Mouse (Mus musculus) forebrain, embryonic 15.5 days (tissue): ENCODE results near the gene Krtap31-2. TPM values are rescaled to one million over a fixed set of nuclear protein-coding genes. Genes with fewer than 3 reads are reported as not detected.

Source experiments
- ATAC-seq: fragments of 200-750 bp; cut with Nextera tagmentation; replicated peaks from 2 replicates; pipeline ENCODE4 v1.8.0; 2017; ENCODE audit warnings: mild to moderate bottlenecking, moderate TSS enrichment, moderate library complexity
- H3K27ac ChIP-seq: fragments of 300-500 bp; sonication (generic); replicated peaks from 2 replicates; pipeline ENCODE4 v1.5.1; 2015; ENCODE audit warnings: mild to moderate bottlenecking, inconsistent platforms
- H3K27me3 ChIP-seq: fragments of 300-500 bp; sonication (generic); 2 replicates; pipeline ENCODE4 v1.6.1; 2015; ENCODE audit warnings: inconsistent platforms
- H3K36me3 ChIP-seq: fragments of 300-500 bp; sonication (generic); 2 replicates; pipeline ENCODE4 v1.6.1; 2015; ENCODE audit warnings: mild to moderate bottlenecking, inconsistent platforms
- H3K4me1 ChIP-seq: fragments of 300-500 bp; sonication (generic); 2 replicates; pipeline ENCODE4 v1.6.1; 2015; ENCODE audit warnings: inconsistent platforms
- H3K4me2 ChIP-seq: fragments of 300-500 bp; sonication (generic); replicated peaks from 2 replicates; pipeline ENCODE4 v1.6.1; 2015; ENCODE audit warnings: mild to moderate bottlenecking, inconsistent platforms
- H3K4me3 ChIP-seq: fragments of 300-500 bp; sonication (generic); 2 replicates; pipeline ENCODE4 v1.5.1; 2015; ENCODE audit warnings: mild to moderate bottlenecking, inconsistent platforms
- H3K9ac ChIP-seq: fragments of 300-500 bp; sonication (generic); replicated peaks from 2 replicates; pipeline ENCODE4 v1.6.1; 2015; ENCODE audit warnings: mild to moderate bottlenecking, inconsistent platforms
- H3K9me3 ChIP-seq: fragments of 300-500 bp; sonication (generic); 2 replicates; pipeline ENCODE4 v1.6.1; 2016; ENCODE audit warnings: inconsistent platforms
- WGBS: fragments of 180-500 bp; shearing (Covaris S2); methylation state at CpG from one replicate; pipeline ENCODE4 v1.1.7; 2015; ENCODE audit warnings: mixed read lengths; 5-methylcytosine and 5-hydroxymethylcytosine counted together
- polyA plus RNA-seq: library from polyadenylated mRNA; unstranded; fragments of >200 nt; fragmentation: Nextera tagmentation; extraction: Ambion mirVana; gene quantifications from 2 replicates; pipeline ENCODE4 v1.2.1, GENCODE M21; 2015

Gene Krtap31-2
- polyA plus RNA-seq = not detected in 2 replicates

DNA sequence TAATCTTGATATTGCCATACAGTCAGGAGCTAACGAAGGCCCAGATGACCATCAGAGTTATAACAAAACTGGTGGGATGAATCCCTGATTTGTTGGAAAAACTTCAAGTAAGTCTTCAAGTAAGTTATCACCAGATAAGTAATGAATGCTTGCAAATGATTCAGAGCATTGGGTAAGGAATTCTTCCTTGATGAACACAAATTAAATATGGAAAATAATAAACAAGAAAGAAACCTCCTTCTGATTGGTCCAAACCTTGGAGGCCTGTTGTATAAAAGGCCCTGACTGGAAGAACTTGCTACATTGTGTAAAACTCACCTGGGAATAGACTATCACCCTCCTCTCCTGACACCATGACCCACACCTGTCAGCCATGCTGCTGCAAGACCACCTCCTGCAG is at the start of gene Krtap31-2:
Krtap31-2 (plus strand) TSS at position 301 of the 400 bp plus-strand sequence.
- no peaks in the 10 kb centered on the region for H3K36me3 ChIP-seq
- H3K27ac ChIP-seq = no peak within 1 kb of the TSS
- H3K9ac ChIP-seq = no peak within 1 kb of the TSS
- H3K27me3 ChIP-seq = no peaks in the 10 kb centered on the region
- 83% methylated on average over 1 of the region's 1 CpGs for WGBS
- no peaks in the 10 kb centered on the region for H3K9me3 ChIP-seq
- no peaks in the 10 kb centered on the region for H3K4me1 ChIP-seq
- no peak for ATAC-seq
- H3K4me3 ChIP-seq = no peak within 1 kb of the TSS
- H3K4me2 ChIP-seq = no peak within 1 kb of the TSS

DNA sequence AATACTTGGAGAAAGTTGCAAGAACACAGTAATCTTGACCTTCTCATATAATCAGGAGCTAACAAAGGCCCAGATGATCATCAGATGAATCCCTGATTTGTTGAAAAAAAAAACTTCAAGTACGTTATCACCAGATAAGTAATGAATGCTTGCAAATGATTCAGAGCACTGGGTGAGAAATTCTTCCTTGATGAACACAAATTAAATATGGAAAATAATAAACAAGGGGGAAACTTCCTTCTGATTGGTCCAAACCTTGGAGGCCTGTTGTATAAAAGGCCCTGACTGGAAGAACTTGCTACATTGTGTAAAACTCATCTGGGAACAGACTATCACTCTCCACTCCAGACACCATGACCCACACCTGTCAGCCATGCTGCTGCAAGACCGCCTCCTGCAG is 28.5 kb upstream of the Krtap31-2 start, which contains the start of gene Krtap31-1:
Krtap31-1 (plus strand) TSS at position 301 of the 400 bp plus-strand sequence.
- H3K9ac ChIP-seq = no peak within 1 kb of the TSS
- 93% methylated on average over 2 of the region's 2 CpGs for WGBS
- no peak within 1 kb of the TSS for H3K4me2 ChIP-seq
- no peak for ATAC-seq
- no peak within 1 kb of the TSS for H3K27ac ChIP-seq
- no peak within 1 kb of the TSS for H3K4me3 ChIP-seq
- H3K36me3 ChIP-seq = no peaks in the 10 kb centered on the region
- H3K9me3 ChIP-seq = no peaks in the 10 kb centered on the region
- no peaks in the 10 kb centered on the region for H3K4me1 ChIP-seq
- H3K27me3 ChIP-seq = no peaks in the 10 kb centered on the region

DNA sequence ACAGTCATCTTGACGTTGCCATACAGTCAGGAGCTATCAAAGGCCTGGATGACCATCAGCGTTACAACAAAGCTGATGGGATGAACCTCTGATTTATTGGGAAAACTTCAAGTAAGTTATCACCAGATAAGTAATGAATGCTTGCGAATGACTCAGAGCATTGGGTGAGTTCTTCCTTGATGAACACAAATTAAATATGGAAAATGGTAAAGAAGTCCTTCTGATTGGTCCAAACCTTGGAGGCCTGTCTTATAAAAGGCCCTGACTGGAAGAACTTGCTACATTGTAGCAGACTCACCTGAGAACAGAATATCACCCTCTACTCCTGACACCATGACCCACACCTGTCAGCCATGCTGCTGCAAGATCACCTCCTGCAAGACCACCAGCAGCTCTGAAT is 21.6 kb upstream of the Krtap31-2 start, which contains the start of gene Gm11565:
Gm11565 (plus strand) TSS at position 301 of the 400 bp plus-strand sequence.
- Histone ChIP-seq H3K27me3 (no peaks in the 10 kb centered on the region), H3K4me1 (no peaks in the 10 kb centered on the region), H3K27ac (no peak within 1 kb of the TSS), H3K4me3 (no peak within 1 kb of the TSS), H3K9ac (no peak within 1 kb of the TSS), H3K4me2 (no peak within 1 kb of the TSS), H3K9me3 (no peaks in the 10 kb centered on the region), H3K36me3 (no peaks in the 10 kb centered on the region)
- no peak for ATAC-seq
- 90% methylated on average over 3 of the region's 3 CpGs for WGBS

DNA sequence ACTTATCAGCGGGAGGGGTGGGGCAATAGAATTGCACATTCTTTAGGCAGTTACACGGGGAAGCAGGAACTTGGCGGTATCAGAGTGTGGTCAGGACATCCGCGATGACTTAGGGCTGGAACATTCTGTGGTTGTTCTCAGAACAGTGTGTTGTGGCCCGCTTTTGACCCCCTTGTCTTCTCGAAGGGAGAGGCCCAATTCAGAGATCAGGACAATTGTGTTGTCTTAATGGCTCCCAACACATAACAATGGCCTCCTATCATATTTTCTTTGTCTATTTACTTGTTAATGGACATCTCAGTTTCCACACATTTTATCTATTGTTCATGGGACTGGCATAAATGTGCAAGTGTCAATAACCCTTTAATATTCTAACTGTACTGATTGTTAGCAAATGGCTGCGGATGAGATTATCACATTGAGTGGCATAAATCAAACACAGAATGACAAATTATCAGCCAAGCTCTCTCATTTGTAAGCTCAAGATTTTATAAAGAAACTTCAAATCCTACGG is 1.7 kb downstream of the Krtap31-2 start:
- H3K4me3 ChIP-seq = no peak overlapping the region
- H3K4me1 ChIP-seq = no peaks in the 10 kb centered on the region
- ATAC-seq = no peak
- H3K27ac ChIP-seq = no peak overlapping the region
- no peaks in the 10 kb centered on the region for H3K36me3 ChIP-seq
- WGBS = 82% methylated on average over 9 of the region's 9 CpGs
- no peaks in the 10 kb centered on the region for H3K9me3 ChIP-seq
- no peaks in the 10 kb centered on the region for H3K27me3 ChIP-seq
- no peak overlapping the region for H3K4me2 ChIP-seq
- H3K9ac ChIP-seq = no peak overlapping the region

DNA sequence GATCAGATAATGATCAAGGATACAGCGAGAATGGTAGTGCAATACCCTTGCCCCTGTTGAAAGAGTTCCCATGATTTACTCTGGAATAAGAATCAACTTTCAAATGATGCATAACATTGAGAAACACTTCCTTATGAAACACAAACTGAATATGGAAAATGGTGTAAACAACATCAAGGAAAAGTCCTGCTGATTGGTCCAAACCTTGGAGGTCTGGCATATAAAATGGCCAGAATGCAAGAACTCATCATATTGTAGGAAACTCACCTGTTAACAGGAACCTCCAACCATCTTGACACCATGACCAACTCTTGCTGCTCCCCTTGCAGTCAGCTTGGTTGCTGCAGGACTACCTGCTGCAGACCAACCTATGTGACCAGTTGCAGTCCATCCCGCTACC is 12.1 kb downstream of the Krtap31-2 start, which contains the start of gene Krtap9-5:
Krtap9-5 (plus strand) TSS at position 301 of the 400 bp plus-strand sequence.
- no peak within 1 kb of the TSS for H3K4me2 ChIP-seq
- no peaks in the 10 kb centered on the region for H3K9me3 ChIP-seq
- no peaks in the 10 kb centered on the region for H3K36me3 ChIP-seq
- no peaks in the 10 kb centered on the region for H3K27me3 ChIP-seq
- no peak for ATAC-seq
- H3K4me3 ChIP-seq = no peak within 1 kb of the TSS
- H3K9ac ChIP-seq = no peak within 1 kb of the TSS
- 93% methylated on average over 2 of the region's 2 CpGs for WGBS
- H3K27ac ChIP-seq = no peak within 1 kb of the TSS
- no peaks in the 10 kb centered on the region for H3K4me1 ChIP-seq

DNA sequence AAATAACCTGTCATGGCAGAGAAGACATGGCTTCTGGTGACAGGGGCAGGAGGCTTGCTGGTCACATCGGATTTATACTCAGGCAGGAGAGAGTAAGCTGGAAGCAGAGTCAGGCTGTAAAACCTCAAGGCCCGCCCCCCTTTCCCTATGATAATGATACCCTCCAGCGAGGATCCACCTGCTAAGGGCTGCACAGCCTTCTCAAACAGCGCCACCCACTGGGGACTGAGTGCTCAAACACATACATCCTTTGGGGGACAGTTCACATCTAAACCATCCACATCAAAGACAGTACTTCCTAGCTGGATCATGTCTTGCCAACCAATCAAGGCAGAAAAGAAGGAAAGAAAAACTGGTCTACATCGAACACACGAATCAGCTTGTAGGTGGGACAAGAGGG is 28.1 kb downstream of the Krtap31-2 start:
- no peak for ATAC-seq
- no peak overlapping the region for H3K4me2 ChIP-seq
- 53% methylated on average over 6 of the region's 6 CpGs for WGBS
- no peaks in the 10 kb centered on the region for H3K9me3 ChIP-seq
- H3K9ac ChIP-seq = no peak overlapping the region
- H3K36me3 ChIP-seq = no peaks in the 10 kb centered on the region
- H3K27ac ChIP-seq = no peak overlapping the region
- no peaks in the 10 kb centered on the region for H3K27me3 ChIP-seq
- no peaks in the 10 kb centered on the region for H3K4me1 ChIP-seq
- H3K4me3 ChIP-seq = no peak overlapping the region

DNA sequence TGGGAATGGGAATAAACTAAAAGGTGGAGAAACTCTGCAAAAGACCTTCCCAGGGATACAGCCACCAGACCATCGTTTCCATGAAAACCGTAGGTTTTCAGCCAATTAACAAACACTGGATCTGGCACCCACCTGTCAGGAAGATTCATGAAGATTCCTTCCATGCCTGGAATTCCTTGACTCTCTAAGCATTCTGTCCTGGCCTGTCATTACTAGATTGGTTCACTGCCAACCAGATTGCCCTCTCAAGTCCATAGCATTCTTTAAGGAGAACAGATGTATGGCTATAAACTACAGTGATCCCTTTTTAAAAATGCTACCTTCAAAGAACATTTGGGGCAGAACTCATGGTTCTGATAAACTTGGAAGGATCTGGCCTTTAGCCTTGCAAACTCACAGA is 29.9 kb downstream of the Krtap31-2 start:
- Histone ChIP-seq H3K9me3 (no peaks in the 10 kb centered on the region), H3K27ac (no peak overlapping the region), H3K4me1 (no peaks in the 10 kb centered on the region), H3K4me2 (no peak overlapping the region), H3K4me3 (no peak overlapping the region), H3K9ac (no peak overlapping the region), H3K36me3 (no peaks in the 10 kb centered on the region), H3K27me3 (no peaks in the 10 kb centered on the region)
- no peak for ATAC-seq
- WGBS = 77% methylated on average over 2 of the region's 2 CpGs

DNA sequence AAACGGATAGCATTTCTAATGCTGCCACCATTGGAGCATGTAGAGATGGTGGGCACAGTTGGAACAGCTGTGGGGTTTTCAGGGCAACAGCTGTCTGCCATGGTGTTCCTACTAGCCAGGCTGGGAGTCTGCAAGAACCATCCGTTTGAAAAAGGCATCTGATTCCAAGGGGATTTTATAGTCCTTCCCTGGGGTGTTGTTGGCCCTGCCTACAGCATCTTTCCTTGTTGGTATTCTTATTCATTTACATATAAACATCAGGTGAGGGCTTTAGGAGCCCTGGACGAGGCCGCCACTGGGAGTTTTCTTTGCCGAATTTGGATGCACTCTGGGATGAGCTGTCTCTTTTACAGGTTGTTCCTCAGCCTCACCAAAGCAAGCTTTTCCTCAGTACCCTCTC is 42.9 kb downstream of the Krtap31-2 start, which contains the start of gene Krtap29-1:
Krtap29-1 (minus strand) TSS at position 101 of the 400 bp plus-strand sequence.
- no peak for ATAC-seq
- H3K4me1 ChIP-seq = no peaks in the 10 kb centered on the region
- H3K9ac ChIP-seq = no peak within 1 kb of the TSS
- no peak within 1 kb of the TSS for H3K4me3 ChIP-seq
- 77% methylated on average over 5 of the region's 5 CpGs for WGBS
- H3K27ac ChIP-seq = no peak within 1 kb of the TSS
- no peaks in the 10 kb centered on the region for H3K9me3 ChIP-seq
- no peak within 1 kb of the TSS for H3K4me2 ChIP-seq
- H3K27me3 ChIP-seq = no peaks in the 10 kb centered on the region
- H3K36me3 ChIP-seq = no peaks in the 10 kb centered on the region

DNA sequence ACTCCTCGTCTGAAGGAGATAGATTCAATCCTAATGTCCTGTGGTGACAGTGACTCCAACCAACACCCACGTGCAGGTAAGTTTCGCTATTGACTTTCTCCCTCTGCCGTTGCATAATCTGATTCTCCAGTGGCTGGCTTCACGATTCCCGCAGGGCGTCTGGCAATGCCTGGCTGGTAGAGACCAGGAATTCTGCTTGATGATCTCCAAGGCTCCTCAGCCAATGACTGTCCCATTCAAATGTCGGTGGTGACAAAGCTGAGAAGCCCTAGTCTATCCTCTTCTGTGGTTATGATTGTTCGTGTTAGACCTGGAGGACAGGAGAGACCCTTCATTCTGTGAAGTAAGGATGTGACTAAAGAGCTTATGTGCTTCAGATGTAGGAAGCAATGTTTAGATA is 46.6 kb downstream of the Krtap31-2 start:
- no peaks in the 10 kb centered on the region; the same call in 1 of the 2 replicates for H3K27me3 ChIP-seq
- H3K36me3 ChIP-seq = no peaks in the 10 kb centered on the region
- no peak overlapping the region for H3K4me2 ChIP-seq
- H3K4me1 ChIP-seq = peaks cover 13% of the 10 kb centered on the region
- ATAC-seq = no peak
- no peak overlapping the region for H3K9ac ChIP-seq
- H3K4me3 ChIP-seq = no peak overlapping the region
- no peak overlapping the region for H3K27ac ChIP-seq
- no peaks in the 10 kb centered on the region for H3K9me3 ChIP-seq
- 87% methylated on average over 9 of the region's 9 CpGs for WGBS

DNA sequence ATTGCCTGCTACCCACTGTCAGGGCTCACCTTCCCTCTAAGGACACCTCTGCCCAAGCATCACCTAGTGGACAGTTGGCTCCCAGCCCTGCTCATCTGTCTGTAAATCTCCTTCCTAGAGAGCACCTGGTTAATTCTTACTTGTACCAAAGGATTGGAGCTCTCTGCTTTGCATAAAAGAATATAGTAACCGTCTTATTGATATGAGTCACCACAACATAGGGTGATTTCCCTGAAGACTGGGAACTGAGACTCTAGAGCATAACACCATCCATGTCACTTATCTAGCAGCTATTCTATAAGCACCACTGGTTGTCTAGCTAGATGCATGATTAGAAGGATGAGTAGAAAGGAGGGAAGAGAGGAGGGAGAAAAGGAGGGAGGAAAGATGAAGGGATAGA is 47.4 kb downstream of the Krtap31-2 start:
- H3K27me3 ChIP-seq = no peaks in the 10 kb centered on the region; the same call in 1 of the 2 replicates
- 91% methylated on average over 1 of the region's 1 CpGs for WGBS
- no peak overlapping the region for H3K9ac ChIP-seq
- H3K4me2 ChIP-seq = no peak overlapping the region
- no peaks in the 10 kb centered on the region for H3K36me3 ChIP-seq
- H3K4me3 ChIP-seq = no peak overlapping the region
- no peak overlapping the region for H3K27ac ChIP-seq
- H3K9me3 ChIP-seq = no peaks in the 10 kb centered on the region
- peaks cover 13% of the 10 kb centered on the region for H3K4me1 ChIP-seq
- ATAC-seq = no peak

DNA sequence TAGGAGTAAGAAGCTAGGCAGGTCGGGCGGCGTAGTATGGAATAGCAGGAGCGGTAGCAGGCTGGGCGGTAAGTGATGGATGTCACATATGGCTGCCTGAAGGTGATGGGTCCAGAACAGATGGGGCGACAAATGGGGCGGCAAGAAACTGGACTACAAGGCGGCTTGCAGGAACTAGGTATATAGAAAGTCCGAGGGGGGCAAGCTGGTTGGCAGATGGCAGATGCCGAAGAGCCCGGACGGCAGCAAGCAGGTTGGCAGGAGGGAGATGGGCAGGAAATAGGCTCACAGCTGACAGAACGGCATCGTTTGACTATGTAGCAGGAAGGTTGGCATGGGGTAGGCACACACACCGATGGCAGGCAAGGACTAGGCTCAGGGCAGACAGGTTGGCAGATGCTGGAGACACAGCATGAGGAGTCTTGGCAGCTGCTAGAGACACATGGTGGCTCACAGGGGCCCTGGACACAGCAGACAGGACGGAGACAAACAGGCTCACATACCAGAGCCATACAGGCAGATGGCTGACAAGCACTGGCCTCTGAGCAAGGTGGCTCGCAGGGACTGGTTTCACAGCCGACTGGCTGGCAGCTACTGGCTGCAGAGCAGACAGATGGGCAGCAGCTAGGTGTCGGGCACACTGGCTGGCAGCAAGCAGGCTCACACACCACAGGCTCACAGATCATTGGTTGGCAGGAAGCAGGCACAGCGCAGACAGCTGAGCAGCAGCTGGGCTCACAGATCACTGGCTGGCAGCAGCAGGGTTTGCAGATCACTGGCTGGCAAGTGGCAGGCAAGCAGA is 49.4 kb downstream of the Krtap31-2 start:
- H3K27ac ChIP-seq = peak overlapping the region; percentile 72
- H3K9ac ChIP-seq = no peak overlapping the region
- H3K27me3 ChIP-seq = no peaks in the 10 kb centered on the region; the same call in 1 of the 2 replicates
- H3K4me1 ChIP-seq = peaks cover 13% of the 10 kb centered on the region
- H3K4me2 ChIP-seq = peak overlapping the region; percentile 10; the same call in 1 of the 2 replicates
- WGBS = 73% methylated on average over 20 of the region's 20 CpGs
- H3K4me3 ChIP-seq = no peak overlapping the region
- H3K9me3 ChIP-seq = no peaks in the 10 kb centered on the region
- H3K36me3 ChIP-seq = no peaks in the 10 kb centered on the region
- ATAC-seq = peak; percentile 91

DNA sequence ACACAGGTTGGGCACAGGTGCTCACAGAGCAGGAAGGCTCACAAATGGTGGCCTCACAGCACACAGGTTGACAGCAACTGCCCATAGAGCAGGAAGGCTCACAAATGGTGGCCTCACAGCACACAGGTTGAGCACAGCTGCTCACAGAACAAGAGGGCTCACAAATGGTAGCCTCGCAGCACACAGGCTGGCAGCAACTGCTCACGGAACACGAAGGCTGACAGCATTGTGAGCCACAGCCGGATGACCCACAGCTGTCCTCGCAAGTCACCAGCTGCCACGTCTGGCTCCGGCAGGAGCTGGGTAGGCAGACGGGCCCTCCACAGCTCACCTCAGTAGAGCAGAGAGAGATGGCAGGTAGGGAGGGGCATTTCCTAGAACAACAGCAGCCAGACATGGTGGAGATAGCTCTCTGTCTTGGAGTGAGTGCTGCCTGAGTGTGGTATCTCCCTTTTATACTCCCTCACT is 50.1 kb downstream of the Krtap31-2 start, which contains the start of gene Krtap16-1:
Krtap16-1 (minus strand) TSS at position 418 of the 468 bp plus-strand sequence.
- Histone ChIP-seq H3K36me3 (no peaks in the 10 kb centered on the region), H3K9ac (no peak within 1 kb of the TSS), H3K4me3 (no peak within 1 kb of the TSS), H3K27me3 (no peaks in the 10 kb centered on the region; the same call in 1 of the 2 replicates), H3K4me2 (peak within 1 kb of the TSS; percentile 10; the same call in 1 of the 2 replicates), H3K4me1 (peaks cover 16% of the 10 kb centered on the region), H3K27ac (peak within 1 kb of the TSS; percentile 72), H3K9me3 (no peaks in the 10 kb centered on the region)
- no peak; the same call in 1 of the 2 replicates for ATAC-seq
- 84% methylated on average over 8 of the region's 8 CpGs for WGBS
